ENCODE assay signal across 8 mouse cellular contexts in genomic region chr1:133133425-133133824, GRCm38 (mm10). TPM values are rescaled to one million over a fixed set of nuclear protein-coding genes. Genes with fewer than 3 reads are reported as not detected.
DNase-seq lines count a peak whose midpoint lies in the region; ATAC-seq and TF ChIP-seq lines count a peak whose summit lies in the region.

No protein-coding gene starts in this region.

- WGBS in intestine, postnatal 0 days = 0% methylated on average over 2 of the region's 2 CpGs
- WGBS in midbrain, embryonic 13.5 days = 23% methylated on average over 2 of the region's 2 CpGs

- peaks cover 6% of the 10 kb centered on the region for H3K4me1 ChIP-seq in testis, adult 2 months (ENCODE audit: control insufficient read depth, insufficient read depth, low read length)
- H3K4me1 ChIP-seq in erythroblast, embryonic 14.5 days (ENCODE audit: control insufficient read depth) = peaks cover 45% of the 10 kb centered on the region
- H3K4me1 ChIP-seq in intestine, postnatal 0 days (replicated peaks; ENCODE audit: control insufficient read depth, insufficient read depth, low read length) = no peaks in the 10 kb centered on the region
- peaks cover 60% of the 10 kb centered on the region for H3K4me1 ChIP-seq in midbrain, embryonic 13.5 days (replicated peaks)

- no peaks in the 10 kb centered on the region for H3K27me3 ChIP-seq in testis, adult 2 months (ENCODE audit: control insufficient read depth, insufficient read depth, low read length)
- H3K27me3 ChIP-seq in erythroblast, embryonic 14.5 days (ENCODE audit: control insufficient read depth) = no peaks in the 10 kb centered on the region
- H3K27me3 ChIP-seq in intestine, postnatal 0 days (replicated peaks; ENCODE audit: control insufficient read depth, insufficient read depth, low read length) = no peaks in the 10 kb centered on the region
- no peaks in the 10 kb centered on the region for H3K27me3 ChIP-seq in midbrain, embryonic 13.5 days

- no peaks in the 10 kb centered on the region for H3K9me3 ChIP-seq in erythroblast, embryonic 14.5 days (ENCODE audit: control insufficient read depth, low read length)
- H3K9me3 ChIP-seq in intestine, postnatal 0 days (ENCODE audit: control insufficient read depth) = no peaks in the 10 kb centered on the region
- no peaks in the 10 kb centered on the region for H3K9me3 ChIP-seq in midbrain, embryonic 13.5 days

- ATAC-seq in intestine, postnatal 0 days = no peak
- ATAC-seq in midbrain, embryonic 13.5 days = no peak
- ATAC-seq in inflammation-experienced regulatory T-cells, adult 6 months = no peak

- H3K27ac ChIP-seq in testis, adult 2 months (ENCODE audit: control insufficient read depth, insufficient read depth, low read depth, low read length) = peak overlapping the region; percentile 92
- H3K27ac ChIP-seq in intestine, postnatal 0 days (ENCODE audit: low read depth, low read length) = peak overlapping the region; percentile 46; the same call in 1 of the 2 replicates
- no peak overlapping the region for H3K27ac ChIP-seq in midbrain, embryonic 13.5 days

- H3K36me3 ChIP-seq in testis, adult 2 months (ENCODE audit: control insufficient read depth, insufficient read depth, low read length) = peaks cover 6% of the 10 kb centered on the region; the same call in 1 of the 2 replicates
- peaks cover 69% of the 10 kb centered on the region for H3K36me3 ChIP-seq in erythroblast, embryonic 14.5 days (ENCODE audit: control insufficient read depth)
- peaks cover 15% of the 10 kb centered on the region for H3K36me3 ChIP-seq in intestine, postnatal 0 days (ENCODE audit: control insufficient read depth, insufficient read depth)
- H3K36me3 ChIP-seq in midbrain, embryonic 13.5 days = peaks cover 25% of the 10 kb centered on the region

- peak overlapping the region; percentile 90 for H3K9ac ChIP-seq in intestine, postnatal 0 days (ENCODE audit: low read depth, low read length)
- peak overlapping the region; percentile 89 for H3K9ac ChIP-seq in midbrain, embryonic 13.5 days (replicated peaks)

- peak overlapping the region; percentile 94 for H3K4me3 ChIP-seq in testis, adult 2 months (ENCODE audit: control insufficient read depth, low read depth, low read length)
- peak overlapping the region; percentile 87 for H3K4me3 ChIP-seq in erythroblast, embryonic 14.5 days (replicated peaks)
- peak overlapping the region; percentile 61 for H3K4me3 ChIP-seq in intestine, postnatal 0 days (ENCODE audit: low read depth, low read length)
- H3K4me3 ChIP-seq in midbrain, embryonic 13.5 days (replicated peaks) = peak overlapping the region; percentile 71

- peak overlapping the region; percentile 87 for H3K4me2 ChIP-seq in intestine, postnatal 0 days (replicated peaks; ENCODE audit: low read depth)
- peak overlapping the region; percentile 100 for H3K4me2 ChIP-seq in midbrain, embryonic 13.5 days (replicated peaks)

- DNase-seq in testis, postnatal 10 days (ENCODE audit: low spot score) = no peak
- no peak for DNase-seq in ovary, postnatal 14 days (ENCODE audit: low spot score)
- no peak for DNase-seq in cerebellum, adult 11-12 months

- no peak for TF ChIP-seq CTCF in testis, adult 2 months (IDR thresholded peaks at IDR 0.05; ENCODE audit: control insufficient read depth, insufficient read depth, insufficient replicate concordance, low read depth, low read length)
- no peak for TF ChIP-seq CTCF in intestine, postnatal 0 days (IDR thresholded peaks at IDR 0.05; ENCODE audit: low read depth)

- TF ChIP-seq POLR2A in testis, adult 2 months (IDR thresholded peaks at IDR 0.05; ENCODE audit: control insufficient read depth, low read depth, low read length) = no peak

RNA-seq across cellular contexts. Expression of gene Ppp1r15b, which starts 2.5 kb away (rescaled TPM):
- polyA plus RNA-seq in testis, adult 2 months (2012; rRNA removed) = 11.1 and 11.8 TPM in 2 replicates
- polyA plus RNA-seq in erythroblast, embryonic 14.5 days (2012) = 2.0 and 2.5 TPM in 2 replicates
- polyA plus RNA-seq in intestine, postnatal 0 days (2015; fragmentation: Nextera tagmentation; extraction: Ambion mirVana) = 28.5 and 33.0 TPM in 2 replicates
- 33.2 and 34.3 TPM in 2 replicates for polyA plus RNA-seq in midbrain, embryonic 13.5 days (2015; fragmentation: Nextera tagmentation; extraction: Ambion mirVana)
- polyA plus RNA-seq in inflammation-experienced regulatory T-cells, adult 6 months (2017; shearing (Covaris generic)) = 10 to 100 TPM; 20.8 to 26.0 (median 23.6) TPM

RNA-seq across cellular contexts. Expression of gene Plekha6, which starts 30.6 kb away (rescaled TPM):
- 97.1 and 110 TPM in 2 replicates for polyA plus RNA-seq in testis, adult 2 months (2012; rRNA removed)
- 0.01 and 0.04 TPM in 2 replicates for polyA plus RNA-seq in erythroblast, embryonic 14.5 days (2012)
- 7.5 and 8.0 TPM in 2 replicates for polyA plus RNA-seq in intestine, postnatal 0 days (2015; fragmentation: Nextera tagmentation; extraction: Ambion mirVana)
- 25.4 and 28.5 TPM in 2 replicates for polyA plus RNA-seq in midbrain, embryonic 13.5 days (2015; fragmentation: Nextera tagmentation; extraction: Ambion mirVana)
- under 1 TPM in 1 of 3 experiments, not detected in 2; 0.25 TPM for polyA plus RNA-seq in inflammation-experienced regulatory T-cells, adult 6 months (2017; shearing (Covaris generic))
